Mouse (Mus musculus) brain, embryonic 14.5 days (tissue): ENCODE data around the gene Tgm5.

ENCODE experiments used
- CTCF ChIP-seq: fragments of 200-500 bp; IDR thresholded peaks from 2 replicates; pipeline ENCODE4 v1.5.1; 2012; ENCODE audit warnings: inconsistent platforms, mild to moderate bottlenecking, moderate library complexity, borderline replicate concordance; ENCODE audit not compliant: insufficient read depth, insufficient read length; ENCODE audit errors: extremely low read depth
- POLR2A ChIP-seq: fragments of 200-500 bp; IDR thresholded peaks from 2 replicates; pipeline ENCODE4 v1.6.1; 2012; ENCODE audit warnings: mild to moderate bottlenecking, inconsistent platforms, borderline replicate concordance; ENCODE audit not compliant: poor library complexity, insufficient read depth, insufficient read length, severe bottlenecking; ENCODE audit errors: extremely low read depth

DNA sequence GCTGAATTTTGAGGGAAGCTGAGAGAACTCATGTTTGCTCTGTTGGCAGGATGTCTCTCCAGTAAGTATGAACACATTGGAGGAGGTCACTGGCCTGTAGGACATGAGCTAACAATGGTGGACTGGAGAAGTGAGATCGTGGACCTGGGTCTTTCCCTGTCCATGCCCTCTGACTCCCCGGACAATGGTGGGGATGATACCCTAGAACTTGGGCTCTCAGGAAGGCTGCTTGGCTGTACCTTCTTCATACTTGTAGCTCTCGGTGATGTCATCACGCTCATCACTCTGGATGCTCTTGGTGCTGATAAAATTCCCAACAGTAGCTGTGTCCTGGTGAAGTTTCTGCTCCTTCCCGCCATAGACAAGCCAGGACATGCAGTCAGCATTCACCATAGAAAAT lies 33.5 kb downstream of the Tgm5 start:
- TF ChIP-seq POLR2A, result no peak
- no peak for TF ChIP-seq CTCF
